Mouse (Mus musculus) kidney, embryonic 16.5 days (tissue): Measurements from ENCODE around the gene Slc9a3r2. TPM values are rescaled to one million over a fixed set of nuclear protein-coding genes. Genes with fewer than 3 reads are reported as not detected.

Experiments used
- ATAC-seq: fragments of 200-750 bp; cut with Nextera tagmentation; 2 replicates; pipeline ENCODE4 v1.8.0; 2017; ENCODE audit warnings: moderate TSS enrichment; ENCODE audit not compliant: low FRiP score, low TSS enrichment
- H3K27ac ChIP-seq: fragments of 300-500 bp; sonication (generic); 2 replicates; pipeline ENCODE4 v1.5.1; 2014; ENCODE audit warnings: low read length
- H3K27me3 ChIP-seq: fragments of 300-500 bp; sonication (generic); 2 replicates; pipeline ENCODE4 v1.6.1; 2014; ENCODE audit warnings: low read length, control low read depth, mixed read lengths; ENCODE audit not compliant: insufficient read depth
- H3K36me3 ChIP-seq: fragments of 300-500 bp; sonication (generic); 2 replicates; pipeline ENCODE4 v1.6.1; 2014; ENCODE audit warnings: low read length, control low read depth, mixed read lengths; ENCODE audit not compliant: insufficient read depth
- H3K4me1 ChIP-seq: fragments of 300-500 bp; sonication (generic); 2 replicates; pipeline ENCODE4 v1.6.1; 2014; ENCODE audit warnings: low read length, control low read depth, mixed read lengths; ENCODE audit not compliant: insufficient read depth
- H3K4me2 ChIP-seq: fragments of 300-500 bp; sonication (generic); replicated peaks from 2 replicates; pipeline ENCODE4 v1.6.1; 2014; ENCODE audit warnings: low read depth, low read length
- H3K4me3 ChIP-seq: fragments of 300-500 bp; sonication (generic); 2 replicates; pipeline ENCODE4 v1.5.1; 2014; ENCODE audit warnings: mild to moderate bottlenecking, low read length
- H3K9ac ChIP-seq: fragments of 300-500 bp; sonication (generic); replicated peaks from 2 replicates; pipeline ENCODE4 v1.6.1; 2014; ENCODE audit warnings: low read length
- H3K9me3 ChIP-seq: fragments of 300-500 bp; sonication (generic); 2 replicates; pipeline ENCODE4 v1.6.1; 2016; ENCODE audit warnings: low read length, control low read depth
- WGBS: fragments of 180-500 bp; shearing (Covaris S2); extraction: QIAGEN DNeasy Blood & Tissue Kit; methylation state at CpG from one replicate; pipeline ENCODE4 v1.1.7; 2014; 5-methylcytosine and 5-hydroxymethylcytosine counted together
- polyA plus RNA-seq: library from polyadenylated mRNA; unstranded; fragments of >200 nt; fragmentation: Nextera tagmentation; extraction: Ambion mirVana; gene quantifications from 2 replicates; pipeline ENCODE4 v1.2.1, GENCODE M21; 2015

Gene Slc9a3r2
- polyA plus RNA-seq, 1 experiment from 2014 or later = 120 TPM

GRCm38 (mm10) chr17:24600502-24600901 is 49.6 kb downstream of the Slc9a3r2 start:
- WGBS = 92% methylated on average over 4 of the region's 4 CpGs
- Histone ChIP-seq H3K4me3 (no peak overlapping the region), H3K4me1 (no peaks in the 10 kb centered on the region), H3K27ac (no peak overlapping the region), H3K9ac (no peak overlapping the region), H3K27me3 (no peaks in the 10 kb centered on the region), H3K36me3 (peaks cover 66% of the 10 kb centered on the region), H3K9me3 (no peaks in the 10 kb centered on the region), H3K4me2 (no peak overlapping the region)
- no peak for ATAC-seq

GRCm38 (mm10) chr17:24597989-24598388 is 52.1 kb downstream of the Slc9a3r2 start:
- no peak overlapping the region for H3K9ac ChIP-seq
- H3K27me3 ChIP-seq = no peaks in the 10 kb centered on the region
- no peak overlapping the region for H3K4me3 ChIP-seq
- no peaks in the 10 kb centered on the region for H3K4me1 ChIP-seq
- no peak overlapping the region for H3K4me2 ChIP-seq
- no peak for ATAC-seq
- 82% methylated on average over 3 of the region's 3 CpGs for WGBS
- H3K9me3 ChIP-seq = no peaks in the 10 kb centered on the region
- H3K27ac ChIP-seq = no peak overlapping the region
- H3K36me3 ChIP-seq = peaks cover 72% of the 10 kb centered on the region

DNA sequence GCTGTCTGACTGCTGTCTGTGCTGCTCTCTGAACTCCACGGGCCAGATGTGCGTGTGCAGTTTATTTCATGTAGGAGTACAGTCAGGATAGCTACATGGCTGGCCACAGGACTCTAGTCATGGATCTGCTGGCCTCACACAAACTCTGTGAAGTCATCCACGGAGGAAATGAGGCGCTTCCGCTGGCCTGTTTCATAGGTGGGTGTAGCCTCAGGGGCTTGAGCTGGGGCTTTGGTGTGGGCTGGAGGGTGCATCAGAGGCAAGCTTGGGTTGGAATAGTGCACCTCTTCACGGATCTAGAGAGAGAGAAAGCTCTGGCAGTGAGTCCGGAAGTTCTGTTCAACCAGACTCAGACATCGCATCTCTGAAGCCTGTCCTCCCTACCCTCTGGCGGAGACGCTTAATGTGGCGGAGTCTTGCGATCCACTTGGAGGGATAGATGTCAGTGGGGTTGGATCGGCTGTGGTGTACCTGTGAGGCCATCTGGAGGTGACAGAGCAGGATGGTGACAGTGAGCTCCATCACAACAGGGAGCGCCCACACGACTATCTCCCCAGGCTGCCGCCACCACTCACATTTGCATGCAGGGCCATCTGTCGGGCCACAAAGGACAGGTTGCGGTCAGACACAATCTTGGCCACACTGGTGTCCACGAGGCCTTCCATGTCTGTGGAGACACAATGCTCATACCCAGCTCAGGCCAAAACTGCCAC is 53.5 kb downstream of the Slc9a3r2 start:
- H3K27ac ChIP-seq = no peak overlapping the region
- H3K4me3 ChIP-seq = no peak overlapping the region
- H3K36me3 ChIP-seq = peaks cover 70% of the 10 kb centered on the region
- 85% methylated on average over 19 of the region's 19 CpGs for WGBS
- H3K4me1 ChIP-seq = no peaks in the 10 kb centered on the region
- ATAC-seq = no peak
- H3K9ac ChIP-seq = no peak overlapping the region
- H3K27me3 ChIP-seq = no peaks in the 10 kb centered on the region
- no peaks in the 10 kb centered on the region for H3K9me3 ChIP-seq
- no peak overlapping the region for H3K4me2 ChIP-seq

- WGBS = 84% methylated on average over 5 of the region's 5 CpGs
- H3K27ac ChIP-seq = no peak overlapping the region
- no peak overlapping the region for H3K4me3 ChIP-seq
- H3K27me3 ChIP-seq = no peaks in the 10 kb centered on the region
- no peak overlapping the region for H3K9ac ChIP-seq
- H3K36me3 ChIP-seq = peaks cover 72% of the 10 kb centered on the region
- H3K4me2 ChIP-seq = no peak overlapping the region
- no peak for ATAC-seq
- no peaks in the 10 kb centered on the region for H3K4me1 ChIP-seq
- H3K9me3 ChIP-seq = no peaks in the 10 kb centered on the region
Measured at GRCm38 (mm10) chr17:24596073-24596466, 54.1 kb downstream of the Slc9a3r2 start.

GRCm38 (mm10) chr17:24595126-24596072 is 54.7 kb downstream of the Slc9a3r2 start:
- no peak overlapping the region for H3K9ac ChIP-seq
- no peak for ATAC-seq
- H3K4me2 ChIP-seq = no peak overlapping the region
- H3K27ac ChIP-seq = no peak overlapping the region
- H3K36me3 ChIP-seq = peaks cover 77% of the 10 kb centered on the region
- H3K4me1 ChIP-seq = no peaks in the 10 kb centered on the region
- WGBS = 77% methylated on average over 17 of the region's 17 CpGs
- no peak overlapping the region for H3K4me3 ChIP-seq
- H3K9me3 ChIP-seq = no peaks in the 10 kb centered on the region
- no peaks in the 10 kb centered on the region for H3K27me3 ChIP-seq

DNA sequence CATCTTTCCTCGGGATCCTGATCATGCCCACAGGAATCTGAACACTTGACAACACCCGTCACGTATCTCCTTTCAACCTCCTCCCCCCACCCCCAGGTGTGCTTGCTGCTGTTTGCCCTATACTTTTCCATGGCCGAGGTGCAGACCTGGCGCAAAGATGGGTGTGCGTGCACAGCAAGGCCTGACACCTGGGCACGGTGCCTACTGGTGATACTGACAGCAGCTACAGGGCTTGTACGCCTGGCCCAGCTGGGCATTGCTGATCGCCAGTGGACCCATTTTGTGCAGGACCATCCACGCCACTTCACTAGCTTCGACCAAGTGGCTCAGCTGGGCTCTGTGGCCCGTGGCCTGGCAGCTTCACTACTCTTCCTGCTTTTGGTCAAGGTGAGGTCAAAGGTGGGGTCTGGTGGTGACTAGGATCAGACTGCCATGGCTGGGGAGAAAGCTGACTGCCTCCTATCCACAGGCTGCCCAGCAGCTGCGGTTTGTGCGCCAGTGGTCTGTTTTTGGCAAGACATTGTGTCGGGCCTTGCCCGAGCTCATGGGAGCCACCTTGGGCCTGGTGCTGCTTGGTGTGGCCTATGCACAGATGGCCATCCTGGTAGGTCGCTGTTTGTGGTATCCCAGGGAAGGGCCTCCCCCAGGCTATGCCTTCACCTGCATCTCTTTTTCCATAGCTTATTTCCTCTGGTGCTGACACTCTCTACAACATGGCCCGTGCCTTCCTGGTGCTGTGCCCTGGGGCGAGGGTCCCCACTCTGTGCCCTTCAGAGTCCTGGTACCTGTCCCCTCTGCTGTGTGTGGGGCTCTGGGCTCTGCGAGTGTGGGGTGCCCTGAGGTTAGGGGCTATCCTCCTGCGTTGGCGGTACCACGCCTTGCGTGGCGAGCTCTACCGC is 55.9 kb downstream of the Slc9a3r2 start:
- ATAC-seq = no peak
- 92% methylated on average over 26 of the region's 26 CpGs for WGBS
- no peak overlapping the region for H3K4me2 ChIP-seq

DNA sequence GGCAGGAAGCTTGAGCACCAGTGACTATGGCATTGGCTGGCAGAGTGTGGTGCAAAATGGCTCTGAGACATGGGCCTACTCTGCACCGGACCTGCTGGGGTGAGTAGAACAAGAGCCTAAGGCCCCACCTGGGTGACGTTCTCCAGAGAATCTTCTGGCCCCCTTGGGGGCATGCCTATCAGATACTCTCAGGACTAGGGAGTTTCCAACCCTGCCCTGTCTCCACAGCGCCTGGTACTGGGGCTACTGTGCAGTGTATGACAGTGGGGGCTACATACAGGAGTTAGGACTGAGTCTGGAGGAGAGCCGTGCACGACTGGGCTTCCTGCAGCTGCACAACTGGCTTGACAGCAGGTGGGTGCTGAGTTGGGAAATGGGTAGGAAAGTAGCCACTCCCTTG is 56.9 kb downstream of the Slc9a3r2 start:
- Histone ChIP-seq H3K9me3 (no peaks in the 10 kb centered on the region), H3K9ac (no peak overlapping the region), H3K4me3 (no peak overlapping the region), H3K4me1 (no peaks in the 10 kb centered on the region), H3K27ac (no peak overlapping the region), H3K27me3 (no peaks in the 10 kb centered on the region), H3K36me3 (peaks cover 71% of the 10 kb centered on the region), H3K4me2 (no peak overlapping the region)
- 86% methylated on average over 5 of the region's 5 CpGs for whole genome bisulfite sequencing
- ATAC-seq = no peak

More for the DNA sequence above, 55.9 kb downstream of the Slc9a3r2 start:
- Histone ChIP-seq H3K9ac (no peak overlapping the region), H3K27me3 (no peaks in the 10 kb centered on the region), H3K27ac (no peak overlapping the region), H3K4me3 (no peak overlapping the region), H3K9me3 (no peaks in the 10 kb centered on the region), H3K36me3 (peaks cover 75% of the 10 kb centered on the region), H3K4me1 (no peaks in the 10 kb centered on the region)

- no peak for ATAC-seq
- Histone ChIP-seq H3K9ac (no peak overlapping the region), H3K9me3 (no peaks in the 10 kb centered on the region), H3K27me3 (no peaks in the 10 kb centered on the region), H3K4me1 (no peaks in the 10 kb centered on the region), H3K4me2 (no peak overlapping the region), H3K27ac (no peak overlapping the region), H3K36me3 (peaks cover 70% of the 10 kb centered on the region), H3K4me3 (no peak overlapping the region)
- 95% methylated on average over 5 of the region's 5 CpGs for WGBS
Measured at GRCm38 (mm10) chr17:24591695-24592094, 58.4 kb downstream of the Slc9a3r2 start.

- no peak overlapping the region for H3K9ac ChIP-seq
- ATAC-seq = no peak
- H3K4me1 ChIP-seq = no peaks in the 10 kb centered on the region
- WGBS = 88% methylated on average over 3 of the region's 3 CpGs
- no peak overlapping the region for H3K27ac ChIP-seq
- H3K36me3 ChIP-seq = peaks cover 70% of the 10 kb centered on the region
- H3K27me3 ChIP-seq = no peaks in the 10 kb centered on the region
- no peak overlapping the region for H3K4me3 ChIP-seq
- H3K4me2 ChIP-seq = no peak overlapping the region
- H3K9me3 ChIP-seq = no peaks in the 10 kb centered on the region
Measured at GRCm38 (mm10) chr17:24590943-24591342, 59.2 kb downstream of the Slc9a3r2 start.
